ENCODE assay signal across 11 mouse cellular contexts in the genomic region with DNA sequence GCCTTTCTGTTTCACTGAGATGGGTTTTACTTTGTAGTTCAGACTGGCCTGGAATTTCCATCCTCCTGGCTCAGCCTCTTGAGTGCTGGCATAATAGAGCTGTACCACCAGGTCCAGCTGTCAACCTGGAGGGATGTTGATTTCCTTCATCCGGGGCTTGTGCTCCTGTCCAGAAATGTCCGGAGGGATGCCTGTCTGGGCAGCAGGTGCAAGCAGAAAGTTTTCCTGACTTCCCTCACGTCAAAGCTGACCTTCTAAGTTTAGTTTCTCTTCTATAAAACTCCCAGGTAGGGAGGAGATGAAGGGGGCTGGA. TPM values are rescaled to one million over a fixed set of nuclear protein-coding genes. Genes with fewer than 3 reads are reported as not detected.
A peak's percentile ranks its signal among the peaks of the same experiment; 100 is the strongest.
DNase-seq lines count a peak whose midpoint lies in the region; ATAC-seq and TF ChIP-seq lines count a peak whose summit lies in the region.
"Had no signal": no experiment of that assay in that cellular context is flagged by ENCODE, and none has a peak within 500 bp of the region (broad histone marks: within the 10 kb centered on the region; RNA-seq: fewer than 3 reads in every experiment).

No protein-coding gene starts in this region.

- H3K79me2 ChIP-seq in MEL (ENCODE audit: control insufficient read depth, insufficient read depth, low read length, poor library complexity): peaks cover 6% of the 10 kb centered on the region

- peak overlapping the region; percentile 6; the same call in 1 of the 2 replicates for H3K27ac ChIP-seq in forebrain, embryonic 13.5 days
- no peak overlapping the region for H3K27ac ChIP-seq in forebrain, embryonic 16.5 days (ENCODE audit: low read length)
- H3K27ac ChIP-seq in left cerebral cortex, adult 2 months: peak overlapping the region; percentile 96
- H3K27ac ChIP-seq in MEL (ENCODE audit: control insufficient read depth, low read depth, low read length): peak overlapping the region; percentile 96
- no peak overlapping the region for H3K27ac ChIP-seq in liver, embryonic 13.5 days

- no peak for TF ChIP-seq EP300 in MEL (IDR thresholded peaks at IDR 0.05; ENCODE audit: low read depth in 1 of 2, low read length in 2 of 2)

- H3K4me2 ChIP-seq in forebrain, embryonic 13.5 days: no peak overlapping the region; the same call in 1 of the 2 replicates
- H3K4me2 ChIP-seq in forebrain, embryonic 16.5 days (ENCODE audit: low read length): no peak overlapping the region
- H3K4me2 ChIP-seq in liver, embryonic 13.5 days: 0 out of 2 replicates have a peak overlapping the region, but pooled peaks have one; percentile 100

- DNase-seq in left cerebral cortex, adult 2 months (ENCODE audit: extremely low spot score in 1 of 2, low spot score in 2 of 2): no peak
- DNase-seq in left cerebral cortex, adult 8-10 months (ENCODE audit: low spot score in 2 of 2): no peak
- DNase-seq in MEL (ENCODE audit: low read depth, low spot score): no peak
- no peak for DNase-seq in liver, embryonic 13.5 days
- no peak for DNase-seq in right cerebral cortex, postnatal 10 days (ENCODE audit: low spot score in 2 of 2)
- DNase-seq: B cell, adult 2 months; kidney, postnatal 14 days had no signal

- H3K4me3 ChIP-seq in forebrain, embryonic 13.5 days: no peak overlapping the region
- H3K4me3 ChIP-seq in forebrain, embryonic 16.5 days (replicated peaks; ENCODE audit: low read length): no peak overlapping the region
- H3K4me3 ChIP-seq in left cerebral cortex, adult 2 months: no peak overlapping the region
- peak overlapping the region; percentile 30 to 42 for H3K4me3 ChIP-seq in MEL (ENCODE audit: control insufficient read depth in 1 of 2, insufficient read depth in 1 of 2, low read depth in 2 of 2, low read length in 2 of 2)
- H3K4me3 ChIP-seq in liver, embryonic 13.5 days (replicated peaks): no peak overlapping the region

- peaks cover 24% of the 10 kb centered on the region for H3K4me1 ChIP-seq in forebrain, embryonic 13.5 days
- peaks cover 17% of the 10 kb centered on the region for H3K4me1 ChIP-seq in forebrain, embryonic 16.5 days (replicated peaks; ENCODE audit: control insufficient read depth, insufficient read depth, low read length)
- H3K4me1 ChIP-seq in MEL (ENCODE audit: control insufficient read depth in 1 of 2, insufficient read depth in 2 of 2, low read length in 2 of 2): peaks cover 26 to 48% of the 10 kb centered on the region in 2 experiments
- H3K4me1 ChIP-seq in liver, embryonic 13.5 days (replicated peaks): peaks cover 62% of the 10 kb centered on the region

- no peak for TF ChIP-seq POLR2A in MEL (IDR thresholded peaks at IDR 0.05; ENCODE audit: control insufficient read depth in 1 of 2, insufficient read depth in 1 of 2, low read depth in 1 of 2, low read length in 2 of 2, poor library complexity in 1 of 2)

- ATAC-seq in forebrain, embryonic 13.5 days: no peak
- ATAC-seq in forebrain, embryonic 16.5 days: no peak
- ATAC-seq in liver, embryonic 13.5 days (ENCODE audit: low read depth): no peak
- no peak for ATAC-seq in megakaryocyte, adult 5-6 weeks (ENCODE audit: poor library complexity, severe bottlenecking)

- no peak for TF ChIP-seq CTCF in left cerebral cortex, adult 2 months (IDR thresholded peaks at IDR 0.05)
- no peak for TF ChIP-seq CTCF in MEL (IDR thresholded peaks at IDR 0.05 in 2 of 3, conservative IDR thresholded peaks at IDR 0.05 in 1 of 3; ENCODE audit: control insufficient read depth in 1 of 3, insufficient read depth in 1 of 3, low read depth in 2 of 3, low read length in 3 of 3, poor library complexity in 1 of 3, severe bottlenecking in 1 of 3)

- intact Hi-C loops in left cerebral cortex, adult 2 months (cut with DNase I): no loop called here

- H3K9me3 ChIP-seq in forebrain, embryonic 13.5 days (replicated peaks): no peaks in the 10 kb centered on the region
- no peaks in the 10 kb centered on the region for H3K9me3 ChIP-seq in forebrain, embryonic 16.5 days (ENCODE audit: control insufficient read depth, low read length)
- no peaks in the 10 kb centered on the region for H3K9me3 ChIP-seq in MEL (replicated peaks; ENCODE audit: insufficient read depth, low read length)
- H3K9me3 ChIP-seq in liver, embryonic 13.5 days (replicated peaks): no peaks in the 10 kb centered on the region
- H3K9me3 ChIP-seq: midbrain, embryonic 10.5 days had no signal

- H3K9ac ChIP-seq in forebrain, embryonic 13.5 days: no peak overlapping the region
- H3K9ac ChIP-seq in forebrain, embryonic 16.5 days (replicated peaks; ENCODE audit: low read depth, low read length): no peak overlapping the region
- peak overlapping the region; percentile 78 for H3K9ac ChIP-seq in MEL (ENCODE audit: control insufficient read depth, low read depth, low read length, poor library complexity, severe bottlenecking)
- H3K9ac ChIP-seq in liver, embryonic 13.5 days: no peak overlapping the region

- TF ChIP-seq RAD21 in MEL (IDR thresholded peaks at IDR 0.05; ENCODE audit: low read depth, low read length): no peak

- H3K27me3 ChIP-seq in forebrain, embryonic 13.5 days: peaks cover 8% of the 10 kb centered on the region; the same call in 1 of the 2 replicates
- no peaks in the 10 kb centered on the region; the same call in 1 of the 2 replicates for H3K27me3 ChIP-seq in forebrain, embryonic 16.5 days (replicated peaks; ENCODE audit: control insufficient read depth, insufficient read depth, low read length)
- H3K27me3 ChIP-seq in MEL (ENCODE audit: control insufficient read depth in 1 of 2, insufficient read depth in 2 of 2, low read length in 2 of 2): no peaks in the 10 kb centered on the region
- H3K27me3 ChIP-seq in liver, embryonic 13.5 days: no peaks in the 10 kb centered on the region

- WGBS in forebrain, embryonic 13.5 days: 66% methylated on average over 3 of the region's 3 CpGs
- 41% methylated on average over 3 of the region's 3 CpGs for WGBS in forebrain, embryonic 16.5 days
- 73% methylated on average over 3 of the region's 3 CpGs for WGBS in liver, embryonic 13.5 days (ENCODE audit: insufficient replicate concordance)

- H3K36me3 ChIP-seq in forebrain, embryonic 13.5 days (ENCODE audit: poor library complexity, severe bottlenecking): peaks cover 2% of the 10 kb centered on the region; the same call in 1 of the 2 replicates
- H3K36me3 ChIP-seq in forebrain, embryonic 16.5 days (ENCODE audit: control insufficient read depth, insufficient read depth): no peaks in the 10 kb centered on the region
- H3K36me3 ChIP-seq in MEL (ENCODE audit: control insufficient read depth in 1 of 2, insufficient read depth in 2 of 2, low read length in 2 of 2): peaks cover 0 to 51% of the 10 kb centered on the region in 2 experiments; a peak in 2 of 4 replicates
- H3K36me3 ChIP-seq in liver, embryonic 13.5 days: no peaks in the 10 kb centered on the region
- H3K36me3 ChIP-seq: midbrain, embryonic 10.5 days had no signal

RNA-seq across cellular contexts. Expression of gene Avpi1, which starts 1.4 kb away (rescaled TPM):
- polyA plus RNA-seq in forebrain, embryonic 13.5 days (2015; fragmentation: Nextera tagmentation; extraction: Ambion mirVana): 10.1 and 10.3 TPM in 2 replicates
- polyA plus RNA-seq in forebrain, embryonic 16.5 days (2015; fragmentation: Nextera tagmentation; extraction: Ambion mirVana): 7.4 and 7.5 TPM in 2 replicates
- 10 to 100 TPM; 27.6 to 30.9 TPM for total RNA-seq in left cerebral cortex, adult 2 months (2021)
- 10 to 100 TPM; 28.3 to 30.5 (median 29.8) TPM for total RNA-seq in left cerebral cortex, adult 8-10 months (2022)
- total RNA-seq in MEL (2012; rRNA removed): 49.5 and 54.8 TPM in 2 replicates
- 10 to 100 TPM in 1 of 2 experiments, not detected in 1; 53.3 TPM for polyA plus RNA-seq in MEL (2012; ENCODE audit: insufficient read depth in 1 of 2, insufficient read length in 2 of 2, low read depth in 1 of 2, low replicate concordance in 2 of 2, missing spikeins in 1 of 2)
- polyA plus RNA-seq in liver, embryonic 13.5 days (2015; fragmentation: Nextera tagmentation; extraction: Ambion mirVana): 15.6 and 15.8 TPM in 2 replicates
- total RNA-seq in megakaryocyte, adult 5-6 weeks (2015): 1.1 and 1.7 TPM in 2 replicates
- total RNA-seq in megakaryocyte, adult 5-6 weeks (2017): 2.9 and 6.2 TPM in 2 replicates

RNA-seq across cellular contexts. Expression of gene Marveld1, which starts 16.9 kb away (rescaled TPM):
- 1.7 and 2.0 TPM in 2 replicates for polyA plus RNA-seq in forebrain, embryonic 13.5 days (2015; fragmentation: Nextera tagmentation; extraction: Ambion mirVana)
- 1.5 and 2.0 TPM in 2 replicates for polyA plus RNA-seq in forebrain, embryonic 16.5 days (2015; fragmentation: Nextera tagmentation; extraction: Ambion mirVana)
- total RNA-seq in left cerebral cortex, adult 2 months (2021): 10 to 100 TPM in 1 of 2 experiments, 1 to 10 TPM in 1; 8.0 to 10.6 TPM
- total RNA-seq in left cerebral cortex, adult 8-10 months (2022): 10 to 100 TPM in 1 of 4 experiments, 1 to 10 TPM in 3; 8.7 to 10.2 (median 9.0) TPM
- 7.9 and 9.7 TPM in 2 replicates for total RNA-seq in MEL (2012; rRNA removed)
- polyA plus RNA-seq in MEL (2012; ENCODE audit: insufficient read depth in 1 of 2, insufficient read length in 2 of 2, low read depth in 1 of 2, low replicate concordance in 2 of 2, missing spikeins in 1 of 2): 10 to 100 TPM in 1 of 2 experiments, not detected in 1; 24.4 TPM
- polyA plus RNA-seq in liver, embryonic 13.5 days (2015; fragmentation: Nextera tagmentation; extraction: Ambion mirVana): 1.6 TPM in 2 replicates
- 5.7 and 6.7 TPM in 2 replicates for total RNA-seq in megakaryocyte, adult 5-6 weeks (2015)
- total RNA-seq in megakaryocyte, adult 5-6 weeks (2017): 7.9 and 9.4 TPM in 2 replicates

RNA-seq across cellular contexts. Expression of gene Zfyve27, which starts 33.5 kb away (rescaled TPM):
- 43.5 and 45.6 TPM in 2 replicates for polyA plus RNA-seq in forebrain, embryonic 13.5 days (2015; fragmentation: Nextera tagmentation; extraction: Ambion mirVana)
- 65.4 and 78.7 TPM in 2 replicates for polyA plus RNA-seq in forebrain, embryonic 16.5 days (2015; fragmentation: Nextera tagmentation; extraction: Ambion mirVana)
- 100 to 1,000 TPM in 1 of 2 experiments, 10 to 100 TPM in 1; 87.7 to 107 TPM for total RNA-seq in left cerebral cortex, adult 2 months (2021)
- total RNA-seq in left cerebral cortex, adult 8-10 months (2022): 100 to 1,000 TPM in 1 of 4 experiments, 10 to 100 TPM in 3; 78.2 to 101 (median 83.5) TPM
- total RNA-seq in MEL (2012; rRNA removed): 22.0 and 27.0 TPM in 2 replicates
- 10 to 100 TPM in 1 of 2 experiments, not detected in 1; 40.2 TPM for polyA plus RNA-seq in MEL (2012; ENCODE audit: insufficient read depth in 1 of 2, insufficient read length in 2 of 2, low read depth in 1 of 2, low replicate concordance in 2 of 2, missing spikeins in 1 of 2)
- polyA plus RNA-seq in liver, embryonic 13.5 days (2015; fragmentation: Nextera tagmentation; extraction: Ambion mirVana): 8.2 and 8.4 TPM in 2 replicates
- 7.9 and 13.1 TPM in 2 replicates for total RNA-seq in megakaryocyte, adult 5-6 weeks (2015)
- 21.3 and 26.3 TPM in 2 replicates for total RNA-seq in megakaryocyte, adult 5-6 weeks (2017)

RNA-seq across cellular contexts. Expression of gene Pi4k2a, which starts 40.0 kb away (rescaled TPM):
- 16.5 and 21.7 TPM in 2 replicates for polyA plus RNA-seq in forebrain, embryonic 13.5 days (2015; fragmentation: Nextera tagmentation; extraction: Ambion mirVana)
- 28.8 and 31.9 TPM in 2 replicates for polyA plus RNA-seq in forebrain, embryonic 16.5 days (2015; fragmentation: Nextera tagmentation; extraction: Ambion mirVana)
- 10 to 100 TPM; 65.6 to 67.3 TPM for total RNA-seq in left cerebral cortex, adult 2 months (2021)
- total RNA-seq in left cerebral cortex, adult 8-10 months (2022): 10 to 100 TPM; 64.0 to 69.1 (median 66.9) TPM
- total RNA-seq in MEL (2012; rRNA removed): 10.2 and 12.2 TPM in 2 replicates
- polyA plus RNA-seq in MEL (2012; ENCODE audit: insufficient read depth in 1 of 2, insufficient read length in 2 of 2, low read depth in 1 of 2, low replicate concordance in 2 of 2, missing spikeins in 1 of 2): 10 to 100 TPM in 1 of 2 experiments, not detected in 1; 30.3 TPM
- polyA plus RNA-seq in liver, embryonic 13.5 days (2015; fragmentation: Nextera tagmentation; extraction: Ambion mirVana): 9.7 and 9.9 TPM in 2 replicates
- total RNA-seq in megakaryocyte, adult 5-6 weeks (2015): 12.0 and 12.2 TPM in 2 replicates
- 9.9 and 10.7 TPM in 2 replicates for total RNA-seq in megakaryocyte, adult 5-6 weeks (2017)

RNA-seq across cellular contexts. Expression of gene Morn4, which starts 44.1 kb away (rescaled TPM):
- 114 and 118 TPM in 2 replicates for polyA plus RNA-seq in forebrain, embryonic 13.5 days (2015; fragmentation: Nextera tagmentation; extraction: Ambion mirVana)
- 181 and 182 TPM in 2 replicates for polyA plus RNA-seq in forebrain, embryonic 16.5 days (2015; fragmentation: Nextera tagmentation; extraction: Ambion mirVana)
- 10 to 100 TPM; 64.0 to 66.2 TPM for total RNA-seq in left cerebral cortex, adult 2 months (2021)
- total RNA-seq in left cerebral cortex, adult 8-10 months (2022): 10 to 100 TPM; 64.8 to 72.4 (median 68.3) TPM
- total RNA-seq in MEL (2012; rRNA removed): 4.9 and 5.7 TPM in 2 replicates
- 10 to 100 TPM in 1 of 2 experiments, not detected in 1; 18.4 TPM for polyA plus RNA-seq in MEL (2012; ENCODE audit: insufficient read depth in 1 of 2, insufficient read length in 2 of 2, low read depth in 1 of 2, low replicate concordance in 2 of 2, missing spikeins in 1 of 2)
- polyA plus RNA-seq in liver, embryonic 13.5 days (2015; fragmentation: Nextera tagmentation; extraction: Ambion mirVana): 2.6 and 2.8 TPM in 2 replicates
- total RNA-seq in megakaryocyte, adult 5-6 weeks (2015): 0.36 TPM in 1 of 2 replicates, not detected in the other
- 0.07 TPM in 1 of 2 replicates, not detected in the other for total RNA-seq in megakaryocyte, adult 5-6 weeks (2017)

Comparison
In these comparisons a context has a peak if more than half of its experiments do, and no peak if none do; other contexts are left out.
1. H3K27ac ChIP-seq: peak in forebrain, embryonic 13.5 days (single experiment), left cerebral cortex, adult 2 months (single experiment) and MEL (single experiment); none in forebrain, embryonic 16.5 days (single experiment) and liver, embryonic 13.5 days (single experiment).
2. H3K4me3 ChIP-seq: peak in MEL (2 of 2); none in forebrain, embryonic 13.5 days (single experiment), forebrain, embryonic 16.5 days (single experiment), left cerebral cortex, adult 2 months (single experiment) and liver, embryonic 13.5 days (single experiment).